Mouse (Mus musculus) urinary bladder, postnatal 10 days (tissue): ENCODE results near the gene Ssr1.

Experiments
- DNase-seq: peaks from one replicate; pipeline ENCODE4 v3.0.0; 2022; ENCODE audit warnings: low spot score

Gene Ssr1

DNA sequence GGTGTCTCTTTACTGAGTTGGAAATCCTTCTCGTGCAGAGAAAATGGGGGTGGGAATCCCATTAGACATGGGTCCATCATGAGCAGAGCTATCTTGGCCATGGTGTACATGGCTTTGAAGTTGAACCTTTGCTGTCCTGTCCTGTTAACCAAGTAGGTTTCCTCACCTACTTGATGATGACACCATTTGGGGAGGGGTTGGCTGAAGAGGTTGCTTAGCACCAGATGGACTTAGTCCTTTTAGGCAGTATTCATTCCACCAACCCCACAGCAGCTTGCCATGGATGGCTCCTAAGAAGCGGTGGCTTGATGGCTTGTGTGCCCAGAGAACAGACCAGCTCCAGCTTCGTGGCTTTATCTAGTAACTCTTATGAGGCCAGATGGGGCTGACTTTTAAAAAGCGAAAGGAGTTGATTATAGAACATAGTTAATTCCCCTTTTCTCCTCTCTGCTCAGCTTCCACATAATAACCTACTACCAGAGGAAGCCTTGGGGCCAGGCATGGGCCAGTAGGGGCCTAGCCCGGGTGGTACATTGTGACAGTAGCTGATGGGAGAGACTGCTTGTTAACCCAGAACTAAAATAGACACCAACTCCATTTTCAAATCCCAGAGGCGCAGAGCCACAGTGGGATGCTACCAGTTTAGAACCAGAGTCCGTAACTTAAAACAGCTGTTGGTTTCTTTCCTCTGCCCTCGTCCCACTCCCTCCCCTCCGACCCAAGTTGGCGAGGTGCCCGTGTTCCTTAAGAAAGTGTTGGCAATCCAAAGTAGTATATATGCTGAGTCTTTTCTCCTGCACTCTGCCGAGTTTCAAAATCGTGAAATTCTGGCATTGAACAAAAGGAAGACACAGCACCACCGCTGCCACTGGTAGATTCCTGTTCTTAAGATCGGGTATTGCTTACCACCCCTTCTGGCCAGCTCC is 75.4 kb downstream of the Ssr1 start:
- DNase-seq: no peak
